Mouse (Mus musculus) heart, embryonic 16.5 days (tissue): ENCODE data around the gene Cers6. TPM values are rescaled to one million over a fixed set of nuclear protein-coding genes. Genes with fewer than 3 reads are reported as not detected.

Source experiments
- ATAC-seq: fragments of 200-750 bp; cut with Nextera tagmentation; replicated peaks from 2 replicates; pipeline ENCODE4 v1.8.0; 2017; ENCODE audit warnings: moderate number of reproducible peaks; ENCODE audit not compliant: insufficient read depth, low FRiP score; ENCODE audit errors: extremely low read depth
- H3K27ac ChIP-seq: fragments of 300-500 bp; sonication (generic); 2 replicates; pipeline ENCODE4 v1.5.1; 2014; ENCODE audit warnings: mild to moderate bottlenecking, low read length, control low read depth, moderate library complexity
- H3K27me3 ChIP-seq: fragments of 300-500 bp; sonication (generic); 2 replicates; pipeline ENCODE4 v1.6.1; 2014; ENCODE audit warnings: low read length, mixed read lengths; ENCODE audit not compliant: control insufficient read depth, insufficient read depth
- H3K36me3 ChIP-seq: fragments of 300-500 bp; sonication (generic); 2 replicates; pipeline ENCODE4 v1.6.1; 2014; ENCODE audit not compliant: control insufficient read depth, insufficient read depth
- H3K4me1 ChIP-seq: fragments of 300-500 bp; sonication (generic); 2 replicates; pipeline ENCODE4 v1.6.1; 2014; ENCODE audit warnings: low read length, mixed read lengths; ENCODE audit not compliant: control insufficient read depth, insufficient read depth
- H3K4me2 ChIP-seq: fragments of 300-500 bp; sonication (generic); 2 replicates; pipeline ENCODE4 v1.6.1; 2014; ENCODE audit warnings: low read depth, mild to moderate bottlenecking, control low read depth, low read length
- H3K4me3 ChIP-seq: fragments of 300-500 bp; sonication (generic); 2 replicates; pipeline ENCODE4 v1.5.1; 2014; ENCODE audit warnings: mild to moderate bottlenecking, control low read depth, low read length
- H3K9ac ChIP-seq: fragments of 300-500 bp; sonication (generic); 2 replicates; pipeline ENCODE4 v1.6.1; 2014; ENCODE audit warnings: low read length, control low read depth
- H3K9me3 ChIP-seq: fragments of 300-500 bp; sonication (generic); replicated peaks from 2 replicates; pipeline ENCODE4 v1.6.1; 2016; ENCODE audit warnings: low read length; ENCODE audit not compliant: control insufficient read depth
- WGBS: fragments of 180-500 bp; shearing (Covaris S2); extraction: QIAGEN DNeasy Blood & Tissue Kit; methylation state at CpG from one replicate; pipeline ENCODE4 v1.1.7; 2014; 5-methylcytosine and 5-hydroxymethylcytosine counted together
- polyA plus RNA-seq: library from polyadenylated mRNA; unstranded; fragments of >200 nt; fragmentation: Nextera tagmentation; extraction: Ambion mirVana; gene quantifications from 2 replicates; pipeline ENCODE4 v1.2.1, GENCODE M21; 2015

Cers6 gene
- polyA plus RNA-seq, 1 experiment from 2014 or later = 22.3 TPM

- 0 out of 2 replicates have a peak, but pooled peaks cover 3% of the 10 kb centered on the region for H3K36me3 ChIP-seq
- no peaks in the 10 kb centered on the region for H3K9me3 ChIP-seq
- no peak overlapping the region for H3K4me2 ChIP-seq
- no peaks in the 10 kb centered on the region for H3K27me3 ChIP-seq
- WGBS = 76% methylated on average over 6 of the region's 6 CpGs
- no peak overlapping the region for H3K9ac ChIP-seq
- H3K4me1 ChIP-seq = peaks cover 9% of the 10 kb centered on the region
- no peak for ATAC-seq
- H3K27ac ChIP-seq = no peak overlapping the region
- H3K4me3 ChIP-seq = no peak overlapping the region
These were observed 114.5 kb downstream of the Cers6 start for GRCm38 (mm10) chr2:68975780-68976179.

- Histone ChIP-seq H3K9me3 (no peaks in the 10 kb centered on the region), H3K4me3 (no peak overlapping the region), H3K27me3 (no peaks in the 10 kb centered on the region), H3K9ac (no peak overlapping the region), H3K36me3 (no peaks in the 10 kb centered on the region), H3K4me2 (no peak overlapping the region), H3K4me1 (peaks cover 21% of the 10 kb centered on the region), H3K27ac (no peak overlapping the region; the same call in 1 of the 2 replicates)
- WGBS = 75% methylated on average over 9 of the region's 9 CpGs
- no peak for ATAC-seq
These were observed 117.0 kb downstream of the Cers6 start for GRCm38 (mm10) chr2:68978244-68978643.

DNA sequence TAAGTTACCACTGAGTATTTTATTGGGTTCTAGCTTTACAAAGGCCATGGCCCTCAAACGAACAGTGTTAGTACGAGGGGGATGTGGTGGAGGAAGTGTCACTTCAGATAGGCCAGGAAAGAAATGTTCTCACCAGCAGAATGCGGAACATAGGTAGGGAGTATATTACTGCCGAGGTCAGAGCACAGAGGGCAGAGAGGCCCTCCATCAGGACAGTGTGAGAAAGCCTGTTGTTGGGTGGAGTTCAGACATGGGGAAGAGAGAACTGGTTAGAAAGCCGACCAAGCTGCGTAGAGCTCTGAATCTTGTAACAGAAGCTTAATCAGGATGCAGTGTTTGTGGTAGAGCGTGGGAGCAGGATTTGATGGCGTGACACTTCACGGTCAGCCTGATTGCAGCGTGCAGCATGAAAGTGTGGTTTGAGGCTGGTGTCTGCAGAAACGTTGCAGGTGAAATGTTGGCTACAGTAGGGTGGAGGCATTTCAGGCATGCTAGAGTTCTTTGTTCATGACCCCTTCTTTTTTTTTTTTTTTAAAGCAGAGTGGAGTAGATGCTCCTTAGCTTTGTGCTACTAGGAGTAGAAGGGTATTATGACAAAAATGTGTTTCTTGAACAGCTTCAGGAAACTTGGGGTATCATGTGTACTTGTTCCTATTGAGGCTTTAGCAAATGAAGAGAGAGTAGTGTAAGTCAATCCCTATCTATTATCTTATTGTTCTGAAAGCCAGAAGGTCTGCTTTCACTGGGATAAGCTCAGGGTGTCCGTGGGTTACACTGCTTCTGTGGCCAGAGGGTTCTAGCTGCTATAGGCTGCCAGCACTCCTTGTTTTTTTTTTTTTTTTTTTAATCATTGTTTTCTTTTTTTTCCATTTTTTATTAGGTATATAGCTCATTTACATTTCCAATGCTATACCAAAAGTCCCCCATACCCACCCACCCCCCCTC is 117.7 kb downstream of the Cers6 start:
- no peak for ATAC-seq
- no peaks in the 10 kb centered on the region for H3K9me3 ChIP-seq
- H3K36me3 ChIP-seq = no peaks in the 10 kb centered on the region
- H3K27ac ChIP-seq = no peak overlapping the region; the same call in 1 of the 2 replicates
- H3K4me1 ChIP-seq = peaks cover 27% of the 10 kb centered on the region
- H3K27me3 ChIP-seq = no peaks in the 10 kb centered on the region
- no peak overlapping the region for H3K4me3 ChIP-seq
- H3K4me2 ChIP-seq = no peak overlapping the region
- H3K9ac ChIP-seq = no peak overlapping the region
- WGBS = 39% methylated on average over 12 of the region's 12 CpGs

GRCm38 (mm10) chr2:68981302-68981701 is 120.1 kb downstream of the Cers6 start:
- no peak overlapping the region for H3K4me2 ChIP-seq

GRCm38 (mm10) chr2:68981756-68982409 is 120.6 kb downstream of the Cers6 start:
- ATAC-seq = no peak
- no peak overlapping the region for H3K4me2 ChIP-seq
- WGBS = 72% methylated on average over 11 of the region's 11 CpGs

More at GRCm38 (mm10) chr2:68981302-68981701, 120.1 kb downstream of the Cers6 start:
- Histone ChIP-seq H3K27me3 (no peaks in the 10 kb centered on the region), H3K9me3 (no peaks in the 10 kb centered on the region), H3K4me3 (no peak overlapping the region), H3K4me1 (peaks cover 31% of the 10 kb centered on the region), H3K27ac (no peak overlapping the region), H3K36me3 (no peaks in the 10 kb centered on the region), H3K9ac (no peak overlapping the region)
- ATAC-seq = no peak; the same call in 1 of the 2 replicates
- 81% methylated on average over 9 of the region's 9 CpGs for WGBS

GRCm38 (mm10) chr2:68982979-68983378 is 121.7 kb downstream of the Cers6 start:
- Histone ChIP-seq H3K36me3 (no peaks in the 10 kb centered on the region), H3K4me3 (no peak overlapping the region), H3K4me1 (peaks cover 31% of the 10 kb centered on the region), H3K9me3 (no peaks in the 10 kb centered on the region), H3K27ac (no peak overlapping the region), H3K9ac (no peak overlapping the region), H3K27me3 (no peaks in the 10 kb centered on the region), H3K4me2 (no peak overlapping the region)
- ATAC-seq = no peak
- WGBS = 63% methylated on average over 3 of the region's 3 CpGs

More at GRCm38 (mm10) chr2:68981756-68982409, 120.6 kb downstream of the Cers6 start:
- no peak overlapping the region for H3K4me3 ChIP-seq
- no peaks in the 10 kb centered on the region for H3K36me3 ChIP-seq
- no peaks in the 10 kb centered on the region for H3K9me3 ChIP-seq
- H3K27ac ChIP-seq = no peak overlapping the region
- peaks cover 31% of the 10 kb centered on the region for H3K4me1 ChIP-seq
- H3K9ac ChIP-seq = no peak overlapping the region
- H3K27me3 ChIP-seq = no peaks in the 10 kb centered on the region

- H3K4me1 ChIP-seq = peaks cover 28% of the 10 kb centered on the region
- H3K27ac ChIP-seq = peak overlapping the region; percentile 23; the same call in 1 of the 2 replicates
- no peak overlapping the region for H3K4me2 ChIP-seq
These were observed 122.2 kb downstream of the Cers6 start for GRCm38 (mm10) chr2:68983431-68983830.

GRCm38 (mm10) chr2:68989117-68989516 is 127.9 kb downstream of the Cers6 start:
- Histone ChIP-seq H3K4me1 (peaks cover 4% of the 10 kb centered on the region), H3K9me3 (no peaks in the 10 kb centered on the region), H3K4me2 (no peak overlapping the region), H3K36me3 (no peaks in the 10 kb centered on the region), H3K27me3 (no peaks in the 10 kb centered on the region), H3K4me3 (no peak overlapping the region), H3K27ac (no peak overlapping the region), H3K9ac (no peak overlapping the region)
- no peak for ATAC-seq
- WGBS = 86% methylated on average over 6 of the region's 6 CpGs

More at GRCm38 (mm10) chr2:68983431-68983830, 122.2 kb downstream of the Cers6 start:
- Histone ChIP-seq H3K36me3 (no peaks in the 10 kb centered on the region), H3K4me3 (no peak overlapping the region), H3K9me3 (no peaks in the 10 kb centered on the region), H3K27me3 (no peaks in the 10 kb centered on the region), H3K9ac (no peak overlapping the region)
- WGBS = 52% methylated on average over 3 of the region's 3 CpGs
- no peak for ATAC-seq

- no peak for ATAC-seq
- 71% methylated on average over 5 of the region's 5 CpGs for WGBS
- no peaks in the 10 kb centered on the region for H3K27me3 ChIP-seq
These were observed 131.4 kb downstream of the Cers6 start for GRCm38 (mm10) chr2:68992629-68993028.

More at GRCm38 (mm10) chr2:68992629-68993028, 131.4 kb downstream of the Cers6 start:
- Histone ChIP-seq H3K36me3 (no peaks in the 10 kb centered on the region), H3K9me3 (no peaks in the 10 kb centered on the region), H3K9ac (no peak overlapping the region), H3K4me2 (no peak overlapping the region), H3K4me1 (peaks cover 4% of the 10 kb centered on the region), H3K4me3 (no peak overlapping the region), H3K27ac (no peak overlapping the region)
